Mouse (Mus musculus): Measurements from ENCODE around the gene Morc3.

GRCm38 (mm10) chr16:93830071-93830470 is 1.9 kb upstream of the Morc3 start:
- no peak for TF ChIP-seq GATA1 (IDR thresholded peaks at IDR 0.05; ENCODE audit: low read length)
- no peak for TF ChIP-seq TAL1 (IDR thresholded peaks at IDR 0.05; ENCODE audit: low read length)

Data from erythroblast, embryonic 14.5 days (primary cell).